Mouse (Mus musculus): Measurements from ENCODE around the gene Gm13304. TPM values are rescaled to one million over a fixed set of nuclear protein-coding genes. Genes with fewer than 3 reads are reported as not detected.
"Not testable (repeated sequence)": the region's sequence is repeated elsewhere in the genome, so short reads cannot be mapped to it uniquely, and the experiment has no call there.

Gm13304 gene
- total RNA-seq (2021), result 10 to 100 TPM; 29.7 to 32.6 TPM
- long read RNA-seq, experiment 1, result 0 reads
- long read RNA-seq, experiment 2, result 0 reads

- H3K4me3 ChIP-seq; H3K27ac ChIP-seq; intact Hi-C loops (cut with DNase I); DNase-seq (ENCODE audit: extremely low spot score in 1 of 2, low spot score in 2 of 2): not testable (repeated sequence)
Observed at GRCm38 (mm10) chr4:42114517-42114916, at the start of gene Gm13304. Gene Gm13304, plus strand, starts transcription at chr4:42114817.

GRCm38 (mm10) chr4:42090907-42091306 lies 23.7 kb upstream of the Gm13304 start, which contains the start of gene Gm3893:
Gene Gm3893, plus strand, starts transcription at chr4:42091207.
- intact Hi-C loops (cut with DNase I); H3K4me3 ChIP-seq; DNase-seq (ENCODE audit: extremely low spot score in 1 of 2, low spot score in 2 of 2); H3K27ac ChIP-seq: not testable (repeated sequence)

GRCm38 (mm10) chr4:42153136-42153535 lies 38.5 kb downstream of the Gm13304 start, which contains the start of gene Gm13306:
Gene Gm13306, plus strand, starts transcription at chr4:42153436.
- DNase-seq (ENCODE audit: extremely low spot score in 1 of 2, low spot score in 2 of 2); H3K4me3 ChIP-seq; H3K27ac ChIP-seq; intact Hi-C loops (cut with DNase I): not testable (repeated sequence)

Other genes starting within 250 kb of the Gm13304 start
- gene Gm21541, start 211.2 kb upstream of the Gm13304 start, total RNA-seq (2021), result not detected
- 10 to 100 TPM; 53.2 to 62.4 TPM for gene Gm20878, start 173.2 kb upstream of the Gm13304 start, total RNA-seq (2021)
- 1 to 10 TPM; 4.6 to 5.6 TPM for gene Fam205a4, start 148.8 kb upstream of the Gm13304 start, total RNA-seq (2021)
- 1 to 10 TPM; 7.9 to 8.9 TPM for gene Gm21093, start 80.1 kb upstream of the Gm13304 start, total RNA-seq (2021)
- not detected for gene Gm3893, start 23.6 kb upstream of the Gm13304 start, total RNA-seq (2021)
- gene Gm13306, start 38.6 kb downstream of the Gm13304 start, total RNA-seq (2021), result 10 to 100 TPM; 45.6 to 58.0 TPM
- under 1 TPM; 0.89 to 0.97 TPM for gene Gm13305, start 53.8 kb downstream of the Gm13304 start, total RNA-seq (2021)
- 10 to 100 TPM in 1 of 2 experiments, 1 to 10 TPM in 1; 9.7 to 10.8 TPM for gene Gm10600, start 125.8 kb downstream of the Gm13304 start, total RNA-seq (2021)
- not detected for gene Ccl21b, start 140.9 kb downstream of the Gm13304 start, total RNA-seq (2021)
- not detected for gene Gm21953, start 179.4 kb downstream of the Gm13304 start, total RNA-seq (2021)
- gene Fam205a3, start 203.5 kb downstream of the Gm13304 start, total RNA-seq (2021), result 1 to 10 TPM in 1 of 2 experiments, not detected in 1; 2.4 TPM